Mouse (Mus musculus): ENCODE results near the gene Ttc28. TPM values are rescaled to one million over a fixed set of nuclear protein-coding genes. Genes with fewer than 3 reads are reported as not detected.
"Not testable (repeated sequence)": the region's sequence is repeated elsewhere in the genome, so short reads cannot be mapped to it uniquely, and the experiment has no call there.

Gene Ttc28
- polyA plus RNA-seq (2012) = 0.04 and 0.06 TPM in 2 replicates

- no peaks in the 10 kb centered on the region for H3K9me3 ChIP-seq (ENCODE audit: control insufficient read depth, low read length)
- H3K27me3 ChIP-seq (ENCODE audit: control insufficient read depth) = no peaks in the 10 kb centered on the region
- peaks cover 19% of the 10 kb centered on the region for H3K36me3 ChIP-seq (ENCODE audit: control insufficient read depth)
- no peak for TF ChIP-seq TAL1 (IDR thresholded peaks at IDR 0.05; ENCODE audit: low read length)
- no peak for TF ChIP-seq GATA1 (IDR thresholded peaks at IDR 0.05; ENCODE audit: low read length)
- H3K4me3 ChIP-seq (replicated peaks) = peak within 1 kb of the TSS; percentile 67
- H3K4me1 ChIP-seq (ENCODE audit: control insufficient read depth) = peaks cover 28% of the 10 kb centered on the region
Observed at GRCm38 (mm10) chr5:110879584-110880374, at the start of gene Ttc28. TSS of gene Ttc28 (plus strand) at chr5:110879803.

GRCm38 (mm10) chr5:110831036-110831720 is 48.4 kb upstream of the Ttc28 start:
- H3K36me3 ChIP-seq (ENCODE audit: control insufficient read depth) = peaks cover 79% of the 10 kb centered on the region
- no peaks in the 10 kb centered on the region for H3K9me3 ChIP-seq (ENCODE audit: control insufficient read depth, low read length)
- H3K4me1 ChIP-seq (ENCODE audit: control insufficient read depth) = peaks cover 37% of the 10 kb centered on the region
- H3K4me3 ChIP-seq (replicated peaks) = no peak overlapping the region
- H3K27me3 ChIP-seq (ENCODE audit: control insufficient read depth) = no peaks in the 10 kb centered on the region
- TF ChIP-seq TAL1 (IDR thresholded peaks at IDR 0.05; ENCODE audit: low read length) (no peak), GATA1 (IDR thresholded peaks at IDR 0.05; ENCODE audit: low read length) (no peak)

GRCm38 (mm10) chr5:110835959-110836358 is 43.6 kb upstream of the Ttc28 start:
- peaks cover 64% of the 10 kb centered on the region for H3K4me1 ChIP-seq (ENCODE audit: control insufficient read depth)
- peak; percentile 96 for TF ChIP-seq GATA1 (IDR thresholded peaks at IDR 0.05; ENCODE audit: low read length)
- peak; percentile 92 for TF ChIP-seq TAL1 (IDR thresholded peaks at IDR 0.05; ENCODE audit: low read length)

GRCm38 (mm10) chr5:110838016-110838415 is 41.6 kb upstream of the Ttc28 start:
- not testable (repeated sequence) for H3K27me3 ChIP-seq (ENCODE audit: control insufficient read depth); H3K9me3 ChIP-seq (ENCODE audit: control insufficient read depth, low read length)
- peaks cover 62% of the 10 kb centered on the region for H3K36me3 ChIP-seq (ENCODE audit: control insufficient read depth)
- H3K4me3 ChIP-seq (replicated peaks) = peak overlapping the region; percentile 100
- H3K4me1 ChIP-seq (ENCODE audit: control insufficient read depth) = peaks cover 76% of the 10 kb centered on the region

More at GRCm38 (mm10) chr5:110835959-110836358, 43.6 kb upstream of the Ttc28 start:
- Histone ChIP-seq H3K27me3 (ENCODE audit: control insufficient read depth) (no peaks in the 10 kb centered on the region), H3K9me3 (ENCODE audit: control insufficient read depth, low read length) (no peaks in the 10 kb centered on the region), H3K36me3 (ENCODE audit: control insufficient read depth) (peaks cover 62% of the 10 kb centered on the region), H3K4me3 (replicated peaks) (peak overlapping the region; percentile 100)

- no peaks in the 10 kb centered on the region for H3K9me3 ChIP-seq (ENCODE audit: control insufficient read depth, low read length)
- peaks cover 71% of the 10 kb centered on the region for H3K4me1 ChIP-seq (ENCODE audit: control insufficient read depth)
- H3K27me3 ChIP-seq (ENCODE audit: control insufficient read depth) = no peaks in the 10 kb centered on the region
- peak overlapping the region; percentile 100 for H3K4me3 ChIP-seq (replicated peaks)
- peak; percentile 56 for TF ChIP-seq GATA1 (IDR thresholded peaks at IDR 0.05; ENCODE audit: low read length)
- no peak for TF ChIP-seq TAL1 (IDR thresholded peaks at IDR 0.05; ENCODE audit: low read length)
- peaks cover 62% of the 10 kb centered on the region for H3K36me3 ChIP-seq (ENCODE audit: control insufficient read depth)
Observed at GRCm38 (mm10) chr5:110839038-110839677, 40.4 kb upstream of the Ttc28 start.

- H3K4me1 ChIP-seq (ENCODE audit: control insufficient read depth) = peaks cover 65% of the 10 kb centered on the region
Observed at GRCm38 (mm10) chr5:110839678-110840365, 39.8 kb upstream of the Ttc28 start, which contains the start of the genes Hscb and Chek2. TSS of gene Hscb (minus strand) at chr5:110839777. TSS of gene Chek2 (plus strand) at chr5:110839979.

GRCm38 (mm10) chr5:110840465-110840864 is 39.1 kb upstream of the Ttc28 start:
- H3K4me1 ChIP-seq (ENCODE audit: control insufficient read depth) = peaks cover 62% of the 10 kb centered on the region
- no peak for TF ChIP-seq GATA1 (IDR thresholded peaks at IDR 0.05; ENCODE audit: low read length)
- TF ChIP-seq TAL1 (IDR thresholded peaks at IDR 0.05; ENCODE audit: low read length) = no peak
- H3K9me3 ChIP-seq (ENCODE audit: control insufficient read depth, low read length) = no peaks in the 10 kb centered on the region
- H3K36me3 ChIP-seq (ENCODE audit: control insufficient read depth) = peaks cover 64% of the 10 kb centered on the region
- no peaks in the 10 kb centered on the region for H3K27me3 ChIP-seq (ENCODE audit: control insufficient read depth)
- peak overlapping the region; percentile 100 for H3K4me3 ChIP-seq (replicated peaks)

More at GRCm38 (mm10) chr5:110839678-110840365, 39.8 kb upstream of the Ttc28 start, which contains the start of the genes Hscb and Chek2:
- Histone ChIP-seq H3K4me3 (replicated peaks) (peak within 1 kb of the TSS; percentile 100), H3K36me3 (ENCODE audit: control insufficient read depth) (peaks cover 62% of the 10 kb centered on the region), H3K27me3 (ENCODE audit: control insufficient read depth) (no peaks in the 10 kb centered on the region), H3K9me3 (ENCODE audit: control insufficient read depth, low read length) (no peaks in the 10 kb centered on the region)
- TF ChIP-seq GATA1 (IDR thresholded peaks at IDR 0.05; ENCODE audit: low read length) (peak; percentile 99), TAL1 (IDR thresholded peaks at IDR 0.05; ENCODE audit: low read length) (no peak)

GRCm38 (mm10) chr5:110841046-110841862 is 38.3 kb upstream of the Ttc28 start:
- Histone ChIP-seq H3K4me1 (ENCODE audit: control insufficient read depth) (peaks cover 57% of the 10 kb centered on the region), H3K9me3 (ENCODE audit: control insufficient read depth, low read length) (no peaks in the 10 kb centered on the region), H3K27me3 (ENCODE audit: control insufficient read depth) (no peaks in the 10 kb centered on the region), H3K4me3 (replicated peaks) (peak overlapping the region; percentile 100), H3K36me3 (ENCODE audit: control insufficient read depth) (peaks cover 68% of the 10 kb centered on the region)
- TF ChIP-seq GATA1 (IDR thresholded peaks at IDR 0.05; ENCODE audit: low read length) (no peak), TAL1 (IDR thresholded peaks at IDR 0.05; ENCODE audit: low read length) (no peak)

Measured in erythroblast, embryonic 14.5 days (primary cell).